Mouse (Mus musculus) adrenal gland, postnatal 4 days (tissue): ENCODE data around the gene Msln. TPM values are rescaled to one million over a fixed set of nuclear protein-coding genes. Genes with fewer than 3 reads are reported as not detected.
A peak's percentile ranks its signal among the peaks of the same experiment; 100 is the strongest.
"Not testable (repeated sequence)": the region's sequence is repeated elsewhere in the genome, so short reads cannot be mapped to it uniquely, and the experiment has no call there.

Source experiments
- DNase-seq, 2 experiments: peaks; one replicate each; pipeline ENCODE4 v3.0.0; 2021 to 2022; ENCODE audit warnings: low spot score in 2 of 2, mixed read lengths in 2 of 2
- total RNA-seq, 2 experiments: library from RNA; stranded (reverse); gene quantifications; 2 replicates each; pipeline ENCODE4 v1.2.3; 2021

The Msln gene
- total RNA-seq, 2 experiments from 2014 or later: 16.3 to 19.1 TPM

DNA sequence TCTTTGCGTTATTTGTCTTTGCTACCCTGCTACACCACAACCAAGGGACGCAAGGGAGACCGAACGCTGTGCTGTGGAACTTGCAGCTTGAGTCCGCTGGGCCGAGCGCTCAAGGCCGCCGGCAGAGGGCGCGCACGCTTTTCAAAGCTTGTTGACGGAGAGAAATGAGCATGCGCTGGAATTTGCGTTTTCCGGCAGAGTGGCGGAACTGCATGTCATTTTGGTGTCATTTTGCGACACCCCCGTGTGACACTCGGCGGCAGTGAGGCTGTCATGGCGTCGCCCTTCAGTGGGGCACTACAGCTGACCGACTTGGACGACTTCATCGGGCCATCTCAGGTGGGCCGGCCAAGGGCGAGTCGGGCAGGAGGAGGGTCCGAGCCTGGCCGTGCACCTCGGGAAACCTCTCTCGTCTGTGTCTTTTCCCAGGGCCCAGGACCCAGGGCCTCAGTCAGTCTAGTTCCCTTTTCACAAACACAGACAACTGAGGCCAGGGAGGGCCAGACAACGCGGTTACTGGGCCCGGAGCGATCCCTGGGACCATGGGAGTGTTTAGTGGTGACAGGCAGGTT lies 19.5 kb upstream of the Msln start, which contains the start of gene Narfl:
TSS of gene Narfl (plus strand) at position 228 of the 572 bp plus-strand sequence.
- peak; percentile 97 to 98 for DNase-seq

DNA sequence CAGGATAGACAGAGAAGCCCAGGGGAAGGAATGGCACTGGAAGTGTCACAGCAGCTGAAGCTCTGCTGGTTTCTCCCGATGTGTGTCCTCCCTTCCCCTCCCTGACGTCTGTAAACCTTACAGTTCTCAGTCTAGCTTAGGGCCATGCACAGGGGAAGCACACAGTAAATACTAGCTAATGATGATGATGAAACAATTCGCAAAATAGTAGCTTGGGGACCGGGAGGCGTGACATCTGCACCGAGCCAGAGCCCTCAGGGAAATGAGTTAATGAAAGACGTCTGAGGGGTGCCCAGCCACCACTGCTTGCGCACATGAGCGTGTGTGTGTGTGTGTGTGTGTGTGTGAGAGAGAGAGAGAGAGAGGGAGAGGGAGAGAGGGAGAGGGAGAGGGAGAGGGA lies 15.2 kb upstream of the Msln start:
- DNase-seq: no peak

DNA sequence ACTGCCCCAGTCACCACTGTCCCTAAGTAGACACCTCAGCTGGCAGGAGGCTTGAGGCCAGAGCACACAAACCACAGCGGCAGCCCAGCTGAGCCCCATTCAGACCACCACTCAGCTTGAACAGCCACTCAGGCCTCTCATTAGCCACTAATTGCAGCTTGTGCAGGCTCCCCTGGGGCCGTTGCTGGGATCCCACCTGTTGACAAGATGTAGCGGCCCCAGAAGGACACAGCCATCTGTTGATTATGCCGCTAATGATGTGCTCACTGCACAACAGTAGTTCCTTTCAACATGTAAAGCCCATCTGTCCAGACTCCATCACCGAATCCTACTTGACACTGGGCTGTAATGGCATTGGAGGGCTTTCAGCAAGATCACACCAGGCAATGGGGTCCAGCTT lies 11.7 kb upstream of the Msln start:
- DNase-seq: no peak

DNA sequence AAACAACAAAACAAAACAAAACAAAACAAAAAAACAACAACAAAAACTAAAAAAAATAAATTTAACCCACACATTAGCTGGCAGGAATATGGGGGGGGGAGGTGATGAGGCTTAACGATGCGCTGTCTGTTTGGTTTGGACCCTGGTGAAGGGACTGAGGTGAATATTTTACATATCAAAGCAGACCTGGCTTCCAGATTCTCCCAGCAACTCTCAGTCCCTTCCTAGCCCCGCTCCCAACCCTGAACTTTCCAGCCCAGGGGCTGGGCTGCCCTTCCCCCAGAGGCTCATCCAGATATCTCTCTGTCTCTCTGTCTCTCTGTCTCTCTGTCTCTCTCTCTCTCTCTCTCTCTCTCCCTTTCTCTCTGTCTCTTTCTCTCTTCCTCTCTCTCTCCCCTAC lies 8.4 kb upstream of the Msln start:
- DNase-seq: no peak

DNA sequence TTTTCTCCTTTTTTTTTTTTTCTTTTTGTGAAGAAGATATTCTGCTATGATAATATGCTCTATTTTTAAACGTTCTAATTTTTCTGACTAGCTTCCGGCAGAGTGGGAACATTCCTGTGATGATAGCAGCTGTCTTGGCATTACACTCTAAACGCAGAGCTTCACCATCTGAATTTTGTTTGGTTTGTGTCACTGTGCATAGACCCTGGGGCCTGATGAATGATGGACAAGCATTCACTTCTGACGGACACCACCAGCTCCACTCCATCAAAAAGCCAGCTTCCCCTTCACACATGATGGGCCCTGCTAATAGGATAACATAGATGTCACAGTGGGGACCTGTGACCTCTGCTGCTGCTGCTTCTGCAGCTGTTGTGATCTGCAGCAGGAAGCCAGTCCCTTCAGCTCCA lies 7.4 kb upstream of the Msln start:
- DNase-seq: no peak

DNA sequence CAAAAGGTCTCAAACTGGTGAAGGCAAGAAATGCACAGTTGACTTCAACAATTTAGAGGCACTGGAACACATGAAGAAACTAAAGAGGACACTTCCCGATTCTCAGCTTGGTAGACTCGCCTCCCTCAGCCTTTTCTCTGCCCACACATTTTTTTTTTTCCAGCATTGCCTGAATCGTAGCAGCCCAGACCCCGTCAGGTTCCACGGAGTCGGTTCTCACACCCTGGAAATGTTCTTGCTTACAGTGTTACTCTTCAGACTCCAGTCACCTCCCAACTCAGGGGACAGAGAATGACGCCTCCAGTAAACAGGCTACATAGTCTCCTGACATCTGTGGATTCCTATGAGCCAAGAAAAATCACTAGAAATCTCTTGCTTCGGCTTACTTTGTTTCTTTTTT lies 6.0 kb upstream of the Msln start:
- no peak for DNase-seq

DNA sequence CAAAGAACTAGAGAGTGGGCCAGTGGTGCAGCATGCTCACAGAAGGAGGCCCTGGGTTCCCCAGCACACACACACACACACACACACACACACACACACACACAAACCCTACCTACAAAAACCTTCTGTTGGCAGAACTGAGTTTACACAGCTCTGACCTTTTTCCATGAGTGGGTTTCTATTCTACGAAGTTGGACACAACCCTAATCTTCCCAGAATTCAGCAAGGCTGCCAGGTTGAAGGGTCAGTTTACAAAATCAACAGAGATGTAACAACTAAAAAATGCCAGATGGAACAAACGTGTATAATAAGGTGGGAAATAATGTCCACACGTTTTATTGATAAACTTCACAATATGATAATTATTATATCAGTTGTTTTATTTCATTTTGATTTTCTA lies 3.5 kb upstream of the Msln start:
- DNase-seq: no peak

DNA sequence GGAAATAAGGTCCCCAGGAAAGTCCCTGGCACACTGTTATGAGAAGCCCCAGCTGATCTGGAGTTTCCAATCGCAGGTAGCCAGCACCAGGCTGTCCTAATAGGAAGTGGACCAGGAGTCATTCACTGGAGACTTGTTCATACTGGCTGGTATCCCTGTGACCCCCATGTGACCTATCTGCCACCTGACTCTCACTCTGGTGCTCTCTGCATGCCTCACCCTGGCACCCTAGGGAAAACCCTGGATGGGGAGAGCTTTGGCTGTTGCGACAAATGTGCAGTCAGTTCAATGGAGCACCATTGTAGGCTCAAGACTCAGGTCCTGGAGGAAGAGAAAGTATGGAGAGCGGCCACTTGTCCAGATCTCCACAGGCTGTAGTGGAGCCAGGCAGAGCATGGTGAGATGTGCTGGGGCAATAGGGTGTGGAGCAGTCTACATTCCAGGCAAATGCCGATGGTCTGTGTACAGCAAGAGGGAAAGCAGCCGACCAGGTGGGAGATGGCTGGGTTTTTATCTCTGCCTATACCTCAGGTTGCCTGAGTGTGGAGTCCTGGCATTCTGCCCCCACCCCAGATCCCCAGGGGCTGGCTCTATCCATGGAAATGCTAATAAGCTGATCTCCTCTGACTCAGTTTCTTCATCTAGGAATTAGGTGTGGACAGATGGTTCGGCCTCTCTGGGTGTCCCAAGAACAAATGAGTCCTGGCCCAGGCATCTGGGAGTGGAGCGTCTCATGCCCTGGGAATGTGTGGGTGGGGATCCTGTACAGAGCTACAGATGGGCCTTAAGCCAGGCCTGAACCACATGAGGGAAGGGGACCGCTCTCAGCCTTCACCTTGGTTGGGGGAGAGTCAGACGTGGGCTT lies 2.4 kb upstream of the Msln start:
- DNase-seq: no peak

DNA sequence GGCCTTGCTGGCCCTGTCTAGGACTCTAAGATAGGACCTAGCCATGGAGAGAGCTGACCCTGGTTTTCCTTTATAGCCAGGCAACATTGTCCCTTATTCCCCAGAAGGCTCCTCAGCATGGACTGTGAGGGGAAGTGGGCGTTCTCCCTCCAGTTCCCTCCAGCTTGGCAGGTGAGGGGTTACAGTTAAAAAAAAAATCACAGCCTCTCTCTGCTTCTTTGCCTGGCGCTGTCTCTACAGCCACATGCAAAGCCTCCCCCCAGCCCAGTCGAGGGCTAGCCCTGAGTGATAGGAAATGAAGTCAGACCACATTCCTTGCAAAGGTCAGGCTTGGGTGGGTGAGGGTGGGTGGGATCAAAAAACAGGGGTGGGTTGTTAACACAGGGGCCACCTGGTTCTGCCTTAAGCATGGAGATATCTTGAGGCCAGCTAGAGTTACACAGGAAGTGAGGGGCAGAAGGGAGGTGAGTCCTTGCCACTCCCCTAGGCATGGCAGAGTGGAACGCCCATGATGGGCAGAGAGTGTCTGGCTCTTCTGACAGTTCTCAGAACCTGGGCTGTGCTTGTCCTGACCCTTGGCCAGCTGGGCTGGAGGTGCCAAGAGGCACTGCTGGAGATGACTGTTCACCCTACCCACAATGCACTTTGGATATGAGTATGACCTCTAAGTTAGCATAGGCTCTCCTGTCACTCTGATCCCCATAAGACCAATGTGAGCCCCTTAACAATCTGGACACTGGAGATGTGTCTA lies 1.6 kb upstream of the Msln start:
- DNase-seq: no peak

DNA sequence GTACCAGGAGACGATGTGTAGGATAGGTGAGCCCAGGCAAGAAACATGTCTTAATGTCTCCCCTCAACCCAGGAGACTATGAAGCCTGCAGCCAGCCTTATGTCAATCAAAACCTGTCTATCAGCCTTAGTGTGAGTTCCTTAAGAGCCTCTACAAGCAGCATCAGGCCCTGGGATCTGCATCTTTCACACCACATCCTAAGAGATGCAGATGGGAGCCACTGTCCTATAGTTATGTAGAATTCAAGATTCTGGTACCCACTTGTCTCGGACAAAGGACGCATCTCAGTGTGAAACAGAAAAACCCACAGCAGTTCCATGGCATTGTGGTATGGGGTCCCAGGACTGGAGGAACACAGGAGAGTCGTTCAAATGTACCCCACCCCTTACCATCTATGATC lies 908 bp upstream of the Msln start:
- DNase-seq: no peak

DNA sequence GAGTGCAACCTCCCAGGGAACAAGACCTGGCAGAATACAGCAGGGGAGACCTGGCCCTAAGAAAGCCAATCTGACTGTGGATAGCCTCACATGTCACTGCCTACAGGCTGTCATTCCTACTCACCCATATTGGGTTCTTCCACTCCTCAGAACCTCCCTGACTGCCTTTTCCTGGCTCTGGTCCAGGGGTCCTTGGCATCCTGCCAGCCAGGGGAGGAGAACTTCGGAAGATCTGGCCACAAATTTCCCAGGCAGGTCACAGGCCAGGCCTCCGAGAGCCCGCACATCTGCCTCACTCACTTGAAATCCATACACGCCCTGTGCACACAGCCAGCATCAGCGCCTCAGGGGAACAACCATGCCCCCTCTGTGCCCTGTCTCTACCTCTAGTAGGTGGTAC lies 2.7 kb downstream of the Msln start:
- peak; percentile 64 to 72 for DNase-seq

DNA sequence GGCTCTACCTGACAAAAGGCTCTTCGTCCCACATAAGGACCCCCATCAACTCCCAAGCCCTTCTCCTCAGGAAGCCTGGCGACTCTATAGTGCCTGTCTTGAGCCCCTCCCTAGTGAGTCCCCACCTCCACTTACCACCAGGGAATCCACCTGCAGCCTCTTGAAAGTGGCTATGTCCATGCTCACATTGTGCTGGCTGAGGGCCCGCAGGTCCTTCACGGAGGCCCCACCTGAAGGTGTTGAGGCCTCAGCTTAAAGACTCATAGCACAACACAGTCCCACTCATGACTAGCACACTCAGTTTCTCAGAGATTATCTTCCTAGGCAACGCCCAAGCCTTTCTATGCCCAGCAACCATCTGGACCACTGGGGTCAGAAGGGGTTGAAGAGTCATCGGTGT lies 4.9 kb downstream of the Msln start:
- no peak for DNase-seq

DNA sequence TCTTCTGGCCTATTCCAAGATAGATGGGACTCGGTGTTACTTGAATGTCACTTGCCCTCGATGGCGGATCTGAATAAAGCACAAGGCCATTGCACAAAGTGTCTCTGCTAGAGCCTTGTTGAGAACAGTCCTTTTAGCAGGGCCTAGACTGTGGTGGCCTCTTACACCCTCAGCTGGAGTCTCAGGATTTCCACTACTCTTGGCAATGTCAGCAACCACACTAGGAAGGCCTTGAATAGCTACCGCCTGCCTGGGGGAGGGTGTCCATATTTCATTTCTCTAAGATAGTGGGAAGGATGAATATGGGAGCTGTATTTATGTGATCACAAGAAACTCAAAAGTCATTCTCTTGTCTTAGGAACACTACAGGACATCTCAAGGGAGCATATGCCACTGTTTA lies 5.9 kb downstream of the Msln start:
- no peak for DNase-seq

DNA sequence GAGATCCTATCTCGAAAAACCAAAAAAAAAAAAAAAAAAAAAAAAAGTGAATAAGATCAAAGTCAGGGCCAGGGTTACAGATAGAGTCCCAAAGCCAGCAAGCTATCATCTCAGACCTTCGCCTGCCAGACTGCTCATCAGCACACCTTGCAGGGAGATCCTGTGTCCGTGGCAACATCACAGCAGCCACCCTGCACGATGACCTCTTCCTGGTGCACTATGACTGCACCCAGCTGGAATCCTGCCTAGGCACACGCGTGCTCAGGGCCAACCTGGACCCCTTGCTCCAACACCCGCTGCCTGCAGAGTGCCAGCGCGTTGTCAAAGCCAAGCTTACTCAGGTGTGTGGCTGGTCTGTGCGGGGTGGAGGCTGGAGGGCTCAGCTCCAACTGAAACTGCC lies 9.9 kb downstream of the Msln start:
- DNase-seq: no peak

DNA sequence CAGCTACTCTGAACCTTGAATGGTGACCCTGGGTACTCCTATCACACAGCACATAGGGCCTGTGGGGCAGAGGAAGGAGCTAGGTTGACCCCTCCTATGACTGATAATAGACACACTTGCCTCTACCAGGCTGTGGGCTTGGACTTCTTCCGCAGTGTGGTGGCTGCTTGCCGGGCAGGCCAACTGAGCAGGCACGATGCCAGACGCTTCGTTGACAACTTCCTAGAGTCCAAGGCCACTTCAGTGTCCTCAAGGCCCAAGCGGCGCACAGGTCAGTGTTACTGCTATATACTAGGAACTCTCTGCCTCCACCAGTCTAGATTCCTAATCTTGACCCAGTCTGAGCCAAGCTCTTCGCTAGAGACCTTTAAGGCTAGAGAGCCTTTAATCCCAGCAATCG lies 10.3 kb downstream of the Msln start:
- no peak for DNase-seq

DNA sequence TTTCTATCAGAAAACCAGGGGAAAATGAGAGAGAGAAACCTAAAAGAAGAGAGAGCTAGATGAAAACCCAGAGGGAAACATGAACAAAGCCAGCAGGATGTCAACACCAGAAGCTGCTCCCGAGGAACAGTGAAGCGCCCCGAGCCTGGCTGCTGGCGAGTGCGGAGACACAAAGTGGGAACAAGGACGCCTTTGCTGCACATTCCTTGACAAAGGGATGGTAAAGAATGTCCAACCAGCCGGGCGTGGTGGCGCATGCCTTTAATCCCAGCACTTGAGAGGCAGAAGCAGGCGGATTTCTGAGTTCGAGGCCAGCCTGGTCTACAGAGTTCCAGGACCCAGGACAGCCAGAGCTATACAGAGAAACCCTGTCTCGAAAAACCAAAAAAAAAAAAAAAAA lies 12.7 kb downstream of the Msln start:
- DNase-seq: not testable (repeated sequence)

DNA sequence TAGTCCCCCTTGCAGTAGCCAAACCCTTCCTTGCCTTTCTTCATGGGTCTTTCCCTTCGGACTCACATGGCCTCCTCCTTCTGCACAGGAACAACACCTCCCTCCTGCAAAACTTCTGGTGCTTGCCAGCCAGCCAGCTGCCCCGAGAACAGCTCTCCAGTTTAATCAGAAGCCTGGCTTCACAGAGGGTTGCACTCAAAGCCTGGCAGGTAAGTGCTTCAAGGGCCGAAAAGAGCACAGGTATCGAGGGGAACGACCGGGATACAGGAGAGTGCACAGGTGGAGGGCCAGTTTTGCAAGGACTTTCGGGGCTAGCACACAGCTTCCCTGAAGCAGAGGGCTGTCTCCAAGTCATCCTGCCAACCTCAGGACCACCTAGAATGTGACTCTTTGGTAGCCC lies 15.3 kb downstream of the Msln start:
- DNase-seq: no peak

DNA sequence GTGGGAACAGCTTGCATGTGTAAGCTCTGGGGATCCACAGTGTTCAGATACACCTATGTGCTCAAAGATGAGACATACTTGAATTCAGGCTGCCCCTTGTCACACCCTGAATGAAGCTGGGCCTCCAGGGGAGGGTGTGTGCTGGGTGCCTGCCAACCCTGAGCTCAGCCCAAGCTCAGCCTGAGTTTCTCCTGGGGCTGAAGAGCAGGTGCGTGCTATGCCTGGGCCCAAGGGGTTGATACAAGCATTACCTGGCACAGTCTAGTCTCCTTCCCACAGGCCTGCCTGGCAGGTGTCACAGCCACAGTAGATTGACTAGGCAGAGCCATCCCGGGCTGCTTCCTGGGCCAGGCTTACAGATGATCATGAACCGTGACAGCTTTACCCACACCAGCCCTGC lies 18.4 kb downstream of the Msln start, which contains the start of gene Mslnl:
TSS of gene Mslnl (plus strand) at position 298 of the 400 bp plus-strand sequence.
- DNase-seq: no peak

DNA sequence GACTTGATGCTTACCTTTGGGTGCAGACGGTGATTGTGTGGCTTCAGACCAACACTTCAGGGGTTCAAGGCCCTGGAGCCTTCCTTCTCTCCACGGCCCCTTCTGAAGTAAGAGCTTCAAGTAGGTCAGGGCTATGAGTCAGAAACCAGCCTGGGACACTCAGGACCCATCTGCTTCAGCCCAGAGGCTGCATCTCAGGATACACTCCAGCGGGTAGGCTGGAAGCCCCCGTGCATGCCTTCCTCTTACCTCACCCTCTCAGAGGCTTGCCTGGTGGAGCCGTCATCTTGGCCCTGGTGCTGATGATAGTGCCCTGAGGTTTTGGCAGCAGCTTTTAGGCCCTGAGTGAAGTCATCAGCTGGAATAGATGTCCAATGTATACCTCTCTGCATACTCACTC lies 18.9 kb downstream of the Msln start:
- DNase-seq: no peak

DNA sequence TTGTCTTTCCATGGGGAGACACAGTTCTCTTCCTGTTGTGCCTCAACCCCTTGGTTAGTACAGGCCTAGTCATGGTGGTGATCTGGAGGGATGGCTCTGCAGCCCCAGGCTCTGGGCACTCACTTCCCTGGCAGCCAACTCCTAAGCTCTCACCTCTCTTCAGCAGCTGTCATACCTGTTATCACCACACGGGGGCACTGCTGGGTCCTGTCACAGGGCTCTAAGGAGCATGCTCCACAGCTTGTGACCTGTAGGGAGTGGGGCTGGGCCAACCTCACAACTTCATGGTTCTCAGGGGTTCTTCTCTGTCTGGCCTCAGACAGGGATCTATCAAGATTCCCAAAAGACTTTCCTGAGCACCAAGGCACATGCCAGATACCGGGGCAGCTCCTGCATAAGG lies 22.1 kb downstream of the Msln start:
- peak; percentile 71 to 76 for DNase-seq

DNA sequence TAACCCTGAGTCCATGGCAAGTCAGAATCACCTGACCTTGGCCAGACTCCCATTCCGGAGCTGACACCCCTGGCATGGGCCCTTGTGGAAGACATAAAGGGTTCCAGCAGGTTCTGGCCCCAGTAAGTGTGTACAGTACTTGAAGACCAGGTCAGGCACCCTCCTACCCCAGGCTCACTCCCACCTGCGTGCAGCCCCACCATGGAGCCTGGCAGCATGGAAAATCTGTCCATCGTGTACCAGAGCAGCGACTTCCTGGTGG lies 26.2 kb downstream of the Msln start:
- no peak for DNase-seq

DNA sequence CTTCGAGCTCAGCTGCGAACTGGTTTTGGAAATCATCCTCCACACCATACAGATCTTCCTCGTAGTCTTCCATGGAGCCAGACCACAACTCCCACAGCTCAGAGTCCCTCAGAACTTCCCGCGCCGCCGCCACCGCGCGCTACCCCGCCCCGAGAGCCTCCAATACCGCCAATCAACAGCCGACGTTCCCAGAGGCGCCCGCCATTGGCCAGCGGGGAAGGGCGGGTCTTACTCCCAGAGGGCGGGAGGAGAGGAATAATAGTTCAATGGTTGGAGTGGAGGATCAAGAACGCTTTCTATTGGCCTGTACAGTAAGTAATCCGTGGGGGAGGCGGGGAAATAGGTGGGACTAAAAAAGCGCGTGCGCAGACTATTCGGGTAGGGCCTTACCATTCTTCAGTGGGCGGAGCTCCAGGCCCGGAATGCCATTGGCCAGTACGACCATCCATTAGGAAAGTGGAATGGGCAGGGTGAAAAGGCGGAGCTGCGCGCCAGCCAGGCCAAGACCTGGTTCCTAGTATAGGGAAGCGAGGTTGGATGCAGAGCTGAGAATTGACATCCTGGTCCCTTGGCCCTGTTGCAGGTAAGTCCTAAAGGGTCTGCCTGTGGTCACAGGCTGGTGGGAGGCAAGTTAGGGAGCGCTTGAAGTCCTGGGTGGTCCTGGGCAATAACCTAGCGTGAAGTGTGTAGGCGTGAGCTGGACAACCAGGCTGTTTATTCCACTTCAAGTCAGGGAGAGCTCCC lies 26.7 kb downstream of the Msln start, which contains the start of the genes Chtf18 and Rpusd1:
TSS of gene Chtf18 (minus strand) at position 155 of the 744 bp plus-strand sequence.
TSS of gene Rpusd1 (plus strand) at position 406 of the 744 bp plus-strand sequence.
- peak; percentile 93 to 96 for DNase-seq
